Mouse (Mus musculus): ENCODE measurements around the gene Hus1b. TPM values are rescaled to one million over a fixed set of nuclear protein-coding genes. Genes with fewer than 3 reads are reported as not detected.

Gene Hus1b
- polyA plus RNA-seq, 1 experiment from 2014 or later = not detected

- H3K27me3 ChIP-seq (replicated peaks; ENCODE audit: insufficient read depth, low read length) = 0 out of 2 replicates have a peak, but pooled peaks cover 5% of the 10 kb centered on the region
- H3K4me3 ChIP-seq (ENCODE audit: low read depth, low read length) = no peak overlapping the region
- peak; percentile 21 for DNase-seq (ENCODE audit: low spot score)
- WGBS = 60% methylated on average over 10 of the region's 10 CpGs
- H3K4me1 ChIP-seq (ENCODE audit: insufficient read depth, low read depth, low read length) = no peaks in the 10 kb centered on the region
- H3K27ac ChIP-seq (ENCODE audit: low read length) = no peak overlapping the region
- H3K36me3 ChIP-seq (ENCODE audit: insufficient read depth, low read length) = no peaks in the 10 kb centered on the region
- H3K9me3 ChIP-seq (ENCODE audit: low read length) = no peaks in the 10 kb centered on the region
- TF ChIP-seq CTCF (IDR thresholded peaks at IDR 0.05) (no peak), EP300 (IDR thresholded peaks at IDR 0.05) (no peak)
- no peak for ATAC-seq
- H3K9ac ChIP-seq (replicated peaks; ENCODE audit: low read depth) = no peak overlapping the region
- H3K4me2 ChIP-seq (replicated peaks; ENCODE audit: low read depth, low read length) = peak overlapping the region; percentile 70; the same call in 1 of the 2 replicates
Observed at GRCm38 (mm10) chr13:30986934-30987455, 39.4 kb upstream of the Hus1b start.

- no peaks in the 10 kb centered on the region for H3K4me1 ChIP-seq (ENCODE audit: insufficient read depth, low read depth, low read length)
- H3K4me2 ChIP-seq (replicated peaks; ENCODE audit: low read depth, low read length) = peak overlapping the region; percentile 70
- H3K27me3 ChIP-seq (replicated peaks; ENCODE audit: insufficient read depth, low read length) = 0 out of 2 replicates have a peak, but pooled peaks cover 5% of the 10 kb centered on the region
- 10% methylated on average over 27 of the region's 27 CpGs for WGBS
- no peaks in the 10 kb centered on the region for H3K36me3 ChIP-seq (ENCODE audit: insufficient read depth, low read length)
- H3K9me3 ChIP-seq (ENCODE audit: low read length) = no peaks in the 10 kb centered on the region
- TF ChIP-seq CTCF (IDR thresholded peaks at IDR 0.05) (no peak), EP300 (IDR thresholded peaks at IDR 0.05) (no peak)
- H3K27ac ChIP-seq (ENCODE audit: low read length) = peak overlapping the region; percentile 87
- H3K4me3 ChIP-seq (ENCODE audit: low read depth, low read length) = peak overlapping the region; percentile 39
- peak; percentile 76 for ATAC-seq
- peak; percentile 68 for DNase-seq (ENCODE audit: low spot score)
- peak overlapping the region; percentile 50 for H3K9ac ChIP-seq (replicated peaks; ENCODE audit: low read depth)
Observed at GRCm38 (mm10) chr13:30985598-30986466, 38.3 kb upstream of the Hus1b start.

GRCm38 (mm10) chr13:30985275-30985597 is 37.7 kb upstream of the Hus1b start:
- no peaks in the 10 kb centered on the region for H3K36me3 ChIP-seq (ENCODE audit: insufficient read depth, low read length)
- 0 out of 2 replicates have a peak, but pooled peaks cover 5% of the 10 kb centered on the region for H3K27me3 ChIP-seq (replicated peaks; ENCODE audit: insufficient read depth, low read length)
- ATAC-seq (no peak), DNase-seq (ENCODE audit: low spot score) (no peak)
- H3K9ac ChIP-seq (replicated peaks; ENCODE audit: low read depth) = peak overlapping the region; percentile 50
- no peak for TF ChIP-seq CTCF (IDR thresholded peaks at IDR 0.05)
- H3K27ac ChIP-seq (ENCODE audit: low read length) = peak overlapping the region; percentile 87
- H3K4me3 ChIP-seq (ENCODE audit: low read depth, low read length) = peak overlapping the region; percentile 39
- H3K4me2 ChIP-seq (replicated peaks; ENCODE audit: low read depth, low read length) = peak overlapping the region; percentile 70
- no peaks in the 10 kb centered on the region for H3K9me3 ChIP-seq (ENCODE audit: low read length)
- H3K4me1 ChIP-seq (ENCODE audit: insufficient read depth, low read depth, low read length) = no peaks in the 10 kb centered on the region
- WGBS = 14% methylated on average over 13 of the region's 13 CpGs

- Histone ChIP-seq H3K4me1 (ENCODE audit: insufficient read depth, low read depth, low read length) (no peaks in the 10 kb centered on the region), H3K27ac (ENCODE audit: low read length) (no peak overlapping the region), H3K4me2 (replicated peaks; ENCODE audit: low read depth, low read length) (no peak overlapping the region), H3K9me3 (ENCODE audit: low read length) (no peaks in the 10 kb centered on the region), H3K27me3 (replicated peaks; ENCODE audit: insufficient read depth, low read length) (no peaks in the 10 kb centered on the region), H3K4me3 (ENCODE audit: low read depth, low read length) (no peak overlapping the region), H3K36me3 (ENCODE audit: insufficient read depth, low read length) (no peaks in the 10 kb centered on the region), H3K9ac (replicated peaks; ENCODE audit: low read depth) (no peak overlapping the region)
- peak; percentile 63 for ATAC-seq
- TF ChIP-seq CTCF (IDR thresholded peaks at IDR 0.05) (peak; percentile 84), EP300 (IDR thresholded peaks at IDR 0.05) (no peak)
- 76% methylated on average over 1 of the region's 1 CpGs for WGBS
- peak; percentile 48 for DNase-seq (ENCODE audit: low spot score)
Observed at GRCm38 (mm10) chr13:30981666-30982065, 34.1 kb upstream of the Hus1b start.

GRCm38 (mm10) chr13:30978224-30978623 is 30.7 kb upstream of the Hus1b start:
- H3K27ac ChIP-seq (ENCODE audit: low read length) = no peak overlapping the region
- WGBS = 49% methylated on average over 4 of the region's 4 CpGs
- ATAC-seq (no peak), DNase-seq (ENCODE audit: low spot score) (no peak)
- no peak overlapping the region for H3K4me2 ChIP-seq (replicated peaks; ENCODE audit: low read depth, low read length)
- H3K9ac ChIP-seq (replicated peaks; ENCODE audit: low read depth) = no peak overlapping the region
- no peaks in the 10 kb centered on the region for H3K9me3 ChIP-seq (ENCODE audit: low read length)
- TF ChIP-seq CTCF (IDR thresholded peaks at IDR 0.05) = no peak
- no peak for TF ChIP-seq EP300 (IDR thresholded peaks at IDR 0.05)
- no peak overlapping the region for H3K4me3 ChIP-seq (ENCODE audit: low read depth, low read length)
- H3K36me3 ChIP-seq (ENCODE audit: insufficient read depth, low read length) = no peaks in the 10 kb centered on the region
- H3K27me3 ChIP-seq (replicated peaks; ENCODE audit: insufficient read depth, low read length) = no peaks in the 10 kb centered on the region
- H3K4me1 ChIP-seq (ENCODE audit: insufficient read depth, low read depth, low read length) = 0 out of 2 replicates have a peak, but pooled peaks cover 3% of the 10 kb centered on the region

- TF ChIP-seq EP300 (IDR thresholded peaks at IDR 0.05) (no peak), CTCF (IDR thresholded peaks at IDR 0.05) (no peak)
- no peaks in the 10 kb centered on the region for H3K36me3 ChIP-seq (ENCODE audit: insufficient read depth, low read length)
- H3K4me3 ChIP-seq (ENCODE audit: low read depth, low read length) = no peak overlapping the region
- no peak overlapping the region for H3K27ac ChIP-seq (ENCODE audit: low read length)
- no peak overlapping the region for H3K9ac ChIP-seq (replicated peaks; ENCODE audit: low read depth)
- WGBS = 36% methylated on average over 8 of the region's 8 CpGs
- no peaks in the 10 kb centered on the region for H3K9me3 ChIP-seq (ENCODE audit: low read length)
- no peak overlapping the region for H3K4me2 ChIP-seq (replicated peaks; ENCODE audit: low read depth, low read length)
- ATAC-seq (no peak), DNase-seq (ENCODE audit: low spot score) (no peak)
- H3K4me1 ChIP-seq (ENCODE audit: insufficient read depth, low read depth, low read length) = 0 out of 2 replicates have a peak, but pooled peaks cover 3% of the 10 kb centered on the region
- H3K27me3 ChIP-seq (replicated peaks; ENCODE audit: insufficient read depth, low read length) = no peaks in the 10 kb centered on the region
Observed at GRCm38 (mm10) chr13:30976536-30977084, 29.1 kb upstream of the Hus1b start.
